Mouse (Mus musculus) stomach, postnatal 0 days (tissue): ENCODE measurements around the gene Gm45785.

Experiments
- CTCF ChIP-seq: IDR thresholded peaks from 2 replicates; pipeline ENCODE4 v1.5.1; 2016; ENCODE audit warnings: antibody characterized with exemption, low read depth, mild to moderate bottlenecking, moderate library complexity
- EP300 ChIP-seq: optimal IDR thresholded peaks from 2 replicates; pipeline ENCODE3; 2016; ENCODE audit warnings: antibody characterized with exemption

DNA sequence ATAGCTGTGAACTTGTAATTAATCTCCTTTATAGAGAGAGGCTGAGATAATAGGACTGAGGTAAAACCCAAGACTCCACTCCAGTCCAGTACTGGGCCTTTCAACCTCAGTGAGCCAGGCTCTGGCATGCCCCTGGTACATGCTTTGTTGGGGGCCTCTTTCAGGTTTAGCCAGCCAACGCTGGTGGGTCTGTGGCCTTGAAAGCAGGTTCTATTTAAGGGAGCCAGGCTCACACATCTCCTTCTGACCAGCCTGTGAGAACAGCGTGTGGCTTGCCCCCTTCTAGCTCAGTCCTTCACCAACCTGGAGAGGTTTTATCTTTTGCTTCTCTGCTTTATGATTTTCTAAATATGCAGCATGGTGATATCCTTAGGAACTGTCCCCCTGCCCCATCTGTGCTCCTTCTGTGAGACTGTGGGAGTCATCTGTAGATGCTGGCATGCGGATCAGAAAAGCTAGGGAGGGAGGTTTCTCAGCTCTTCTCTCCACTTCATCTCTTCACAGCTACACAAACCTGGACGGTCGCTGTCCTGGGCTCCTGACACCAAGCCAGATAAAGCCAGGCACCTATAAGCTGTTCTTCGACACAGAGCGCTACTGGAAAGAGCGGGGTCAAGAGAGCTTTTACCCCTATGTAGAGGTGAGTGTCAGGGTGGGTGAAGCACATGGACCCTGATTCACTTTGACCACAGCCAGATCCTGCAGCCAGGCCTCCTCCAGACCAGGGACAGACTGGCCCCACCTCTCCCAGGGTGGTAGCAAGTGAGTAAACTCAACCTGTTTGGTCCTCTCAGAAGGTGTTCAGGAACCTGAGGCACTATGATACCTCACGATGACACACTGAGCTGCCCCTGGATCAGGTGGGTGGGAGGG is 19.7 kb downstream of the Gm45785 start:
- TF ChIP-seq EP300, result no peak
- TF ChIP-seq CTCF, result no peak
